Comparison of ENCODE assay signal across 8 mouse cellular contexts in the genomic region with DNA sequence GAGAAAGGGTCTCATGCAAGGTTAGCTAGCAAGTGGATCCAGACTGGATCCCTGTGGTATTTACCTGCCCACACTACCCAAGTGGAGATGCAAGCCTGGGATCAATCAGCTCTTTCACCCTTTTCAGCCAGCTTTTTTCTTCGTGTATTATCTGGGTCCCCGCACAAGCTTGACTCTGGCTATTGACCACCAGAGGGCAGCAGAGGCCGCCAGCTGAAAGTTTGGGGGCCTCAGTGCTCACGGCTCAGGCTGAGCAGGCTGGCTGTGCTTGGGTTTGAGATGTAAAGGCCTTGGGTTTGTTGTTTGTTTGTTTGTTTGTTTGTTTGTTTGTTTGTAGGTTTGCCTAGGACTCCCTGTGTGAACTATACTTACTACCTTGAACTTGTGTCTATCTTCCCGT. TPM values are rescaled to one million over a fixed set of nuclear protein-coding genes. Genes with fewer than 3 reads are reported as not detected.
DNase-seq lines count a peak whose midpoint lies in the region; ATAC-seq and TF ChIP-seq lines count a peak whose summit lies in the region.

No protein-coding gene starts in this region.

- no peak overlapping the region for H3K9ac ChIP-seq in kidney, embryonic 15.5 days
- H3K9ac ChIP-seq in lung, embryonic 14.5 days: no peak overlapping the region
- no peak overlapping the region for H3K9ac ChIP-seq in neural tube, embryonic 15.5 days (replicated peaks)

- no peaks in the 10 kb centered on the region for H3K9me3 ChIP-seq in heart, embryonic 10.5 days
- H3K9me3 ChIP-seq in kidney, embryonic 15.5 days (replicated peaks): no peaks in the 10 kb centered on the region
- no peaks in the 10 kb centered on the region for H3K9me3 ChIP-seq in lung, embryonic 14.5 days (ENCODE audit: low read depth, low read length)
- no peaks in the 10 kb centered on the region for H3K9me3 ChIP-seq in neural tube, embryonic 15.5 days (replicated peaks)

- WGBS in heart, embryonic 10.5 days: 9% methylated on average over 5 of the region's 5 CpGs
- WGBS in kidney, embryonic 15.5 days: 12% methylated on average over 5 of the region's 5 CpGs
- 10% methylated on average over 5 of the region's 5 CpGs for WGBS in lung, embryonic 14.5 days
- 14% methylated on average over 5 of the region's 5 CpGs for WGBS in neural tube, embryonic 15.5 days

- no peak overlapping the region for H3K27ac ChIP-seq in heart, embryonic 10.5 days
- no peak overlapping the region for H3K27ac ChIP-seq in kidney, embryonic 15.5 days
- H3K27ac ChIP-seq in lung, embryonic 14.5 days (ENCODE audit: low read depth): no peak overlapping the region
- no peak overlapping the region for H3K27ac ChIP-seq in neural tube, embryonic 15.5 days (replicated peaks)

- peaks cover 11% of the 10 kb centered on the region; the same call in 1 of the 2 replicates for H3K27me3 ChIP-seq in heart, embryonic 10.5 days (ENCODE audit: insufficient read depth, poor library complexity, severe bottlenecking)
- H3K27me3 ChIP-seq in kidney, embryonic 15.5 days: no peaks in the 10 kb centered on the region
- H3K27me3 ChIP-seq in lung, embryonic 14.5 days (ENCODE audit: insufficient read depth, low read length): no peaks in the 10 kb centered on the region
- H3K27me3 ChIP-seq in neural tube, embryonic 15.5 days (replicated peaks): no peaks in the 10 kb centered on the region

- ATAC-seq in kidney, embryonic 15.5 days (replicated peaks; ENCODE audit: low FRiP score): peak; percentile 59
- peak; percentile 70; the same call in 1 of the 2 replicates for ATAC-seq in lung, embryonic 14.5 days (ENCODE audit: insufficient read depth)
- peak; percentile 73 for ATAC-seq in neural tube, embryonic 15.5 days (ENCODE audit: low FRiP score)

- peak; percentile 98 for TF ChIP-seq CTCF in lung, embryonic 14.5 days (IDR thresholded peaks at IDR 0.05; ENCODE audit: low read depth)

- H3K4me2 ChIP-seq in kidney, embryonic 15.5 days: peak overlapping the region; percentile 73; the same call in 1 of the 2 replicates
- H3K4me2 ChIP-seq in lung, embryonic 14.5 days: peak overlapping the region; percentile 76; the same call in 1 of the 2 replicates
- peak overlapping the region; percentile 67 for H3K4me2 ChIP-seq in neural tube, embryonic 15.5 days

- peaks cover 19% of the 10 kb centered on the region for H3K4me1 ChIP-seq in heart, embryonic 10.5 days
- peaks cover 24% of the 10 kb centered on the region for H3K4me1 ChIP-seq in kidney, embryonic 15.5 days
- H3K4me1 ChIP-seq in lung, embryonic 14.5 days (ENCODE audit: insufficient read depth): no peaks in the 10 kb centered on the region
- H3K4me1 ChIP-seq in neural tube, embryonic 15.5 days: peaks cover 24% of the 10 kb centered on the region

- DNase-seq in CD8-positive naive resting alpha-beta T cell, adult 2 months (ENCODE audit: low read depth in 2 of 2, low spot score in 2 of 2): peak; percentile 76 to 80
- DNase-seq in adrenal gland, adult 2 months: peak; percentile 70
- DNase-seq in embryo, embryonic 11.5 days (ENCODE audit: low read depth, low spot score): peak; percentile 80
- DNase-seq in heart, embryonic 10.5 days (ENCODE audit: low spot score): peak; percentile 89
- peak; percentile 95 for DNase-seq in lung, embryonic 14.5 days
- peak; percentile 85 for DNase-seq in thymus, postnatal 0 days (ENCODE audit: low spot score)

- H3K36me3 ChIP-seq in heart, embryonic 10.5 days: no peaks in the 10 kb centered on the region
- no peaks in the 10 kb centered on the region for H3K36me3 ChIP-seq in kidney, embryonic 15.5 days
- no peaks in the 10 kb centered on the region for H3K36me3 ChIP-seq in lung, embryonic 14.5 days (ENCODE audit: insufficient read depth)
- no peaks in the 10 kb centered on the region for H3K36me3 ChIP-seq in neural tube, embryonic 15.5 days

- H3K4me3 ChIP-seq in heart, embryonic 10.5 days: no peak overlapping the region
- no peak overlapping the region for H3K4me3 ChIP-seq in kidney, embryonic 15.5 days (replicated peaks)
- H3K4me3 ChIP-seq in lung, embryonic 14.5 days (ENCODE audit: low read depth, low read length): no peak overlapping the region
- H3K4me3 ChIP-seq in neural tube, embryonic 15.5 days (replicated peaks): no peak overlapping the region

RNA-seq across cellular contexts. Expression of gene Gnai2, which starts 10.4 kb away (rescaled TPM):
- 100 to 1,000 TPM; 198 to 278 TPM for total RNA-seq in adrenal gland, adult 2 months (2021)
- polyA plus RNA-seq in adrenal gland, adult 2 months (2012; rRNA removed): 330 and 345 TPM in 2 replicates
- 359 and 404 TPM in 2 replicates for polyA plus RNA-seq in heart, embryonic 10.5 days (2016; fragmentation: Nextera tagmentation; extraction: Ambion mirVana)
- polyA plus RNA-seq in kidney, embryonic 15.5 days (2015; fragmentation: Nextera tagmentation; extraction: Ambion mirVana): 403 and 424 TPM in 2 replicates
- 408 and 419 TPM in 2 replicates for polyA plus RNA-seq in lung, embryonic 14.5 days (2014; fragmentation: Nextera tagmentation; extraction: Ambion mirVana)
- 262 and 325 TPM in 2 replicates for polyA plus RNA-seq in neural tube, embryonic 15.5 days (2015; fragmentation: Nextera tagmentation; extraction: Ambion mirVana)
- 466 and 479 TPM in 2 replicates for polyA plus RNA-seq in thymus, postnatal 0 days (2015; fragmentation: Nextera tagmentation; extraction: Ambion mirVana)

RNA-seq across cellular contexts. Expression of gene Slc38a3, which starts 23.8 kb away (rescaled TPM):
- total RNA-seq in adrenal gland, adult 2 months (2021): 1 to 10 TPM in 1 of 2 experiments, under 1 TPM in 1; 0.48 to 2.7 TPM
- polyA plus RNA-seq in adrenal gland, adult 2 months (2012; rRNA removed): 1.7 and 4.1 TPM in 2 replicates
- 4.2 and 4.5 TPM in 2 replicates for polyA plus RNA-seq in heart, embryonic 10.5 days (2016; fragmentation: Nextera tagmentation; extraction: Ambion mirVana)
- polyA plus RNA-seq in kidney, embryonic 15.5 days (2015; fragmentation: Nextera tagmentation; extraction: Ambion mirVana): 7.1 and 8.1 TPM in 2 replicates
- 3.6 and 4.8 TPM in 2 replicates for polyA plus RNA-seq in lung, embryonic 14.5 days (2014; fragmentation: Nextera tagmentation; extraction: Ambion mirVana)
- polyA plus RNA-seq in neural tube, embryonic 15.5 days (2015; fragmentation: Nextera tagmentation; extraction: Ambion mirVana): 35.1 and 35.4 TPM in 2 replicates
- 0.60 and 1.1 TPM in 2 replicates for polyA plus RNA-seq in thymus, postnatal 0 days (2015; fragmentation: Nextera tagmentation; extraction: Ambion mirVana)

RNA-seq across cellular contexts. Expression of gene Gnat1, which starts 33.9 kb away (rescaled TPM):
- total RNA-seq in adrenal gland, adult 2 months (2021): under 1 TPM in 1 of 2 experiments, not detected in 1; 0.37 TPM
- 0.10 and 0.16 TPM in 2 replicates for polyA plus RNA-seq in adrenal gland, adult 2 months (2012; rRNA removed)
- polyA plus RNA-seq in heart, embryonic 10.5 days (2016; fragmentation: Nextera tagmentation; extraction: Ambion mirVana): 1.2 and 3.2 TPM in 2 replicates
- polyA plus RNA-seq in kidney, embryonic 15.5 days (2015; fragmentation: Nextera tagmentation; extraction: Ambion mirVana): 3.9 and 4.6 TPM in 2 replicates
- polyA plus RNA-seq in lung, embryonic 14.5 days (2014; fragmentation: Nextera tagmentation; extraction: Ambion mirVana): 0.72 and 0.89 TPM in 2 replicates
- polyA plus RNA-seq in neural tube, embryonic 15.5 days (2015; fragmentation: Nextera tagmentation; extraction: Ambion mirVana): 2.5 and 2.9 TPM in 2 replicates
- polyA plus RNA-seq in thymus, postnatal 0 days (2015; fragmentation: Nextera tagmentation; extraction: Ambion mirVana): 0.62 and 0.85 TPM in 2 replicates

RNA-seq across cellular contexts. Expression of gene Sema3b, which starts 36.5 kb away (rescaled TPM):
- 1 to 10 TPM; 3.7 to 4.1 TPM for total RNA-seq in adrenal gland, adult 2 months (2021)
- polyA plus RNA-seq in adrenal gland, adult 2 months (2012; rRNA removed): 8.3 and 10.4 TPM in 2 replicates
- polyA plus RNA-seq in heart, embryonic 10.5 days (2016; fragmentation: Nextera tagmentation; extraction: Ambion mirVana): 4.9 and 8.2 TPM in 2 replicates
- polyA plus RNA-seq in kidney, embryonic 15.5 days (2015; fragmentation: Nextera tagmentation; extraction: Ambion mirVana): 21.1 and 22.5 TPM in 2 replicates
- polyA plus RNA-seq in lung, embryonic 14.5 days (2014; fragmentation: Nextera tagmentation; extraction: Ambion mirVana): 5.1 and 5.3 TPM in 2 replicates
- 6.6 and 9.7 TPM in 2 replicates for polyA plus RNA-seq in neural tube, embryonic 15.5 days (2015; fragmentation: Nextera tagmentation; extraction: Ambion mirVana)
- polyA plus RNA-seq in thymus, postnatal 0 days (2015; fragmentation: Nextera tagmentation; extraction: Ambion mirVana): 1.4 and 1.8 TPM in 2 replicates

RNA-seq across cellular contexts. Expression of gene Ifrd2, which starts 58.1 kb away (rescaled TPM):
- 10 to 100 TPM; 36.0 to 41.7 TPM for total RNA-seq in adrenal gland, adult 2 months (2021)
- polyA plus RNA-seq in adrenal gland, adult 2 months (2012; rRNA removed): 67.3 and 80.0 TPM in 2 replicates
- polyA plus RNA-seq in heart, embryonic 10.5 days (2016; fragmentation: Nextera tagmentation; extraction: Ambion mirVana): 58.0 and 62.8 TPM in 2 replicates
- polyA plus RNA-seq in kidney, embryonic 15.5 days (2015; fragmentation: Nextera tagmentation; extraction: Ambion mirVana): 47.8 and 55.8 TPM in 2 replicates
- polyA plus RNA-seq in lung, embryonic 14.5 days (2014; fragmentation: Nextera tagmentation; extraction: Ambion mirVana): 57.9 and 64.6 TPM in 2 replicates
- polyA plus RNA-seq in neural tube, embryonic 15.5 days (2015; fragmentation: Nextera tagmentation; extraction: Ambion mirVana): 14.4 and 25.2 TPM in 2 replicates
- polyA plus RNA-seq in thymus, postnatal 0 days (2015; fragmentation: Nextera tagmentation; extraction: Ambion mirVana): 43.6 and 48.7 TPM in 2 replicates
